Mouse (Mus musculus) layer of hippocampus, postnatal 25 days (tissue): ENCODE measurements at regions not wholly inside any gene's neighbourhood (a gene's known extent, or its start where the extent isn't known, plus 50 kb on each side); places are given as distances from the start of the nearest gene placed in this dataset.

Experiments
- DNase-seq, 2 experiments: peaks; one replicate each; pipeline ENCODE4 v3.0.0; 2022; ENCODE audit warnings: mixed read lengths in 2 of 2, low spot score in 1 of 2; ENCODE audit errors: extremely low spot score in 1 of 2

GRCm38 (mm10) chr9:59157663-59158062, 121.4 kb upstream of the Neo1 start:
- DNase-seq: no peak

DNA sequence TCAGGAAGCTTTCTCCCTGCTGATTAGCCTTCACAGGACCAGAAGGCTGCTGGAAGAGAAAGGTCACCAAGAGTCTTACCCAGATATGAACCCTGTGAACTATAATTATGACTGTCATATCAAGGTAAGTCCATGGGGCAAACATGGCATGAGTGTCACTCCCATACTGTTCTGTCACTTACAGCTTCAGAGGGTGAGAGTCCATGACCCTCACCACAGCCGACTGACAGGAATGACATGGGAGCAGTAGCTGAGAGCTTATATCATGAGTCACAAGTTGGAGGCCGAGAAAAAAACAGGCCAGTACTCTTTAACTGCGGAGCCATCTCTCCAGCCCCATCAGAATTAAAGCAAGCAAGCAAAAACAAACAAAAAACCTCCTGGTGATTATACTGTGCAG, 117.7 kb upstream of the Neo1 start:
- DNase-seq: no peak

DNA sequence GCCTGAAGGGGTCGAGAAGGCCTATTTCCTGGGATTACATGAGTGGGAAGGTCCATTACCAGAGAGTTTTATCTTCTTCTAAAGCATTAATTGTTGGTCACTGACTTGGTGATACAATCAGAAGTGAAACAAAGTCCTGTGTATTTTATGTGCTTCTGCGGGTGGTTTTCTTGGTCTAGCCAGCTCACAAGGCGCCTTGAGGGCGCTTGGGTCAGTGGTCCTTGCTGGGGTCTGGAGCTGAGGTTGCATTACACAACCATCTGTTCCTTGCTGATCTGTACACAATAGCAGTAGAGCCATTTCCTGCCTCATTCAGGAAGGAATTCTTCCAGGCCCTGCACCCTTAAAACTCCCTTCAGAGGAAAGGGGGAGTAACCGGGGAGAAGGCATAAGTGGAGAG, 116.9 kb upstream of the Neo1 start:
- DNase-seq: no peak

- no peak for DNase-seq
Observed at GRCm38 (mm10) chr9:59144256-59144800, 108.1 kb upstream of the Neo1 start.

DNA sequence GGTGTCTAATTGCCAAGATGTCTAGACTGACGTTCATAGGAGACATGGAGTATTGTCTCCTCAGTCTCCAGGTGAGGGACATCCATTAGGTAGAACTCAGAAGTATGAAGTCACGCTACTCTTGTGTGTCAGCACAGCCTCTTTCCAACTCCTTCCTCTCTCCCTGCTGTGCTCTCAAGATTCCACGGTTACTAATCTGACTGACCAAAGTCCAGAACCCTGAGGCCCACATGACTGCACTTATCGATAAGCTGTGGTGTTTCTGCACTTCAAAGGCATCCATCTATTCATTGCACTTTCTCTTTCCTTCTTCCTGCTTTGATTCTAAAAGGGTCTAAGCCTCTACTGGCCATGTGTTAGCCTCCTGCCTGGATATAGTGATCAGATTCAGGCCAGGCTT, 107.4 kb upstream of the Neo1 start:
- DNase-seq: no peak

DNA sequence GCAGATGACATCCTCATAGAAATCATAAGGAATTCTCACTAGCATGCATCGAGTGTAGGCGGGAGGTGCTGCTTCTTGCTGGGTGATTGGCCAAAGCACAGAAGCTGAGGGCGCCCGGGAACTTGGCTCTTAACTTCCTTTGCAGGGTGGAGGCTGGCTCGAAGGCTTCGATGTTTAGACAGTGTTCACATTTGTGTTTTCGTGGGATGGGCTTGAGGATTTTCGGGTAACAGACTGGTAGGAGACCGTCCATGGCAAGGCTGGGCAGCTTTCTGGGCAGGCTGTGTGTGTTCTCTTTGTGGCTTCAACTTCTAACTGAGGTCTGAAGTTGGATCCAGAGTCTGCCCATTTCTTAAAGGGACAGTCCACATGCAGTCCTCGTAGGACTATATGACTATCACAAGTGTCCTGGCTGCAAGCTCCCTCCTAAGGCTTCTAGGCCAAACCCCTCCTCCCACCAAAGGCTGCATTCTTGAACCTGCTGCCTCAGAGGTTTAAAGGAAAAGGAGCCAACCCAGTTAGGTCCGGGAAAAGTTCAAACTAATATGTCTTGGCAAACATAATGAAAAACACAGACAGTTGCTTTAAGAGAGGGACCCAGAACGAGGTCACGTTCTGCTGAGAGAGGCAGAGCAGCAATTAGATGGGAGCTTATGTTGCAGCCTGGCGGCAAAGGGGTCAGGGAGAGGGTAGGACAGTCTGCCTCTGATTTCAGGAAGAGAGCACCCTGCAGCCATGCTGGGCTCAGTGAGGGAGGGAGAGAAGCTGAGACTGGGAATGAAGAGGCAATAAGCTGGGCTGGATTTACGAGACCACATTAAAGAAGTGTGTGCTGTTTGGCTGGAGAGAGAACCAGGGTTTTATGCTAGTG, 98.2 kb upstream of the Neo1 start:
- peak in 1 of 2 experiments; percentile 16 for DNase-seq

- no peak for DNase-seq
Observed at GRCm38 (mm10) chr9:59129699-59130340, 93.6 kb upstream of the Neo1 start.

GRCm38 (mm10) chr9:59129252-59129651, 93.0 kb upstream of the Neo1 start:
- DNase-seq: no peak

DNA sequence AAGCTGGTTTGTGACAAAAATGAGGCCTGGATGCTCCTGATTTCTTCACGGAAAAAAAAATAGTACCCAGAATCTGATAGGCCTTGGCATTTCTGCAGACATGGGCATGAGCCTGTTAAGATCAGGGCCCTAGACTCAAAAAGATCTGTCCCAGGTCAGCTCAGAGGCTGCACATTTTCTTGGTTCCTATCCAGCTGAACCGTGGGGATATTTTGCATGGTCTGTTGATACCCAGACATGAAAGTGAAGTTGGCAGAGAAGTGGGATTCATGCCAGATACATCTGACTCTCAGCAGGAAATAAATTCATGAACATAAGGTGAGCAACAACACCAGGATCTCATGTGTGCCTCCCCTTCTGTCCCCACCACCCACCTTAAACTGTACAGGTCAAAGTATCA, 91.8 kb upstream of the Neo1 start:
- no peak for DNase-seq

DNA sequence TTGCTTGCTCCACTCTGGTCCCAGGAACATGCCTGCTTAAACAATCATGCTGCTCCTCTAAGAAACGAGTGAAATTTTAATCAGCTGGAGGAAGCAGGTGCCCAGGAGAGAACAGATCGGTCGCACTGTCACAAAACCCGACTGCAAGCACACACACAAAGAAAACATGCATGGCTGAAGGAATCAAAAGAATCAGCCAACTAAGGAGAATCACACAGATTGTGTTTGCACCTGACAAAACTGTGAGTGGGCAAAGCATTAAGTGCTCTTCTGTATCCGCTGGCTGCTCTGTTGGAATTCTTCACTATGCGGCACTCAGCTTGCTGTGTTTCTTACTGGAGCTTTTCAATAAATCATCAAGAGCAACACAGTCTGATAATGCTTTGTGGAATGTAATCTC, 89.6 kb upstream of the Neo1 start:
- DNase-seq: no peak

GRCm38 (mm10) chr9:59116561-59116960, 80.3 kb upstream of the Neo1 start:
- no peak for DNase-seq

GRCm38 (mm10) chr9:59113859-59114258, 77.6 kb upstream of the Neo1 start:
- no peak for DNase-seq

GRCm38 (mm10) chr9:59099738-59100137, 63.5 kb upstream of the Neo1 start:
- DNase-seq: no peak

- no peak for DNase-seq
Observed at GRCm38 (mm10) chr9:59097564-59097963, 61.3 kb upstream of the Neo1 start.

DNA sequence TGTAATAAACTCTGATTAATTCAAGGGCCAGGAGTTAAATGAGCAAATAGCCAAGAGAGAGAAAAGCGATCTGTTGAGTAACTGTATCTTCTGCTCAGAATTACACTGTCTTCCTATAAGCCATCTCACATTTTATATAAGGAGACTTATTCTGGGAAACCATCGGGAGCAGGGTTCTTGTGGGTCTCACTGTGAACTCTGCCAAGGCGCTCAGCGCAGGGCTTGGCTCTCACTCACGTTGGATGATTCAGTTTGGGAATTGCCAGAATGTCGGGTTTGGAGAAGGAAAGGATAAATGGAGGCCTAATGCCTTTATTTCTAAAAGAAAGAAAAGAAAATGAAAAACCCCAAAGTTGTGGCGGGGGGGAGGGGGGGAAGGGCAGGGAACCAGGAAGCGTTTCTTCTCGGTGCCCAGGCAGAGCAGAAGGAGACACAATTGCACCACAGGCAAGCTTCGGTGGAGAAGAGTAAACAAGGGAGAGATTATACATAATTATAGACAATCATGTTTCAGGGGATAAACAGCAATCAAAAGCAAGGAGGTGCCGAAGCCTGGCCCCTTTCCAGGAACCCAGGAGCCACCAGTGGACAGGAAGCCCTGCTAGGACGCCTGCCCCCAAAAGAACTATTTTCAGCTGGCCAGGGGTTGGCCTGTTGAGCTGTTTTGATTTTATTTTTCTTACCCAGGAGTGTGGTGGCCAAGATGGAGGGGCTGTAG, 60.5 kb upstream of the Neo1 start:
- DNase-seq: peak in 1 of 2 experiments; percentile 20

GRCm38 (mm10) chr9:59095626-59096025, 59.4 kb upstream of the Neo1 start:
- no peak for DNase-seq

DNA sequence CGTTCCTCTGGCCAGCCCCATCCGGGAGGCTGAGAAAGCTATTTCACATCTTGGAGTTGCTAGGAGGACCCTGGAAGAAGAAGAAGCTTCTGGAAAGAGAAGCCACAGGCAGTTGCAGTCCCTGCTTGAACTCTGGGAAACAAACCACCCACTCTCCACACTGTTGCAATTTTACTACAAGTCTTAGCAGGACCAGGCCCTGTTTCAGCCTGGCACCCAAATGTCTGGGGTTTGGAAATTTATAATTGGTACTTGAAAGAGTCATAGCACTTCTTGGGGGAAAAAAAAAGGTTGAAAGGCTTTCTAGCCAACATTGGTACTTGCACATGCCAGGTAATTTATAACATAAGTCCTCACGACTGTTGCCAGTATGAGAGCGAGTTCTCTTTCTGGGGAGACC, 57.9 kb upstream of the Neo1 start:
- DNase-seq: no peak

- DNase-seq: no peak
Observed at GRCm38 (mm10) chr9:59091179-59091578, 54.9 kb upstream of the Neo1 start.

DNA sequence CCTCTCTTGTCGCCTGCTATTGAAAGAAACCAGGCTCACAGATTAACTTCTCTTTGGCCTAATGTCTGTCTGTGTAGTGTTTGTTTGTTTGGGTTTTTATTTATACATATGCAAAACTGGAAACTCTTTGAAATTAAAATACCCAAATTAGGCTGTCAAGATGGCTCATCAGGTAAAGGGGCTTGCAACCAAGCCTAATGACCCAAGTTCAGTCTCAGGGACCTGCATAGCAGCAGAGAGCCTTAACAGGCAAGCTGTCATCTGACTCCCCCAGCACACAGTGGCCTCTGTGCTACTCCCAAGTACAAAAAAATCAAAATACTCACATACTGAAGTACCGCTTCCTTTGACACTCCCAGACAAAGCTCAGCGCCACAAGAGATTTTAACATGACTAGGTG, 51.5 kb upstream of the Neo1 start:
- DNase-seq: no peak

DNA sequence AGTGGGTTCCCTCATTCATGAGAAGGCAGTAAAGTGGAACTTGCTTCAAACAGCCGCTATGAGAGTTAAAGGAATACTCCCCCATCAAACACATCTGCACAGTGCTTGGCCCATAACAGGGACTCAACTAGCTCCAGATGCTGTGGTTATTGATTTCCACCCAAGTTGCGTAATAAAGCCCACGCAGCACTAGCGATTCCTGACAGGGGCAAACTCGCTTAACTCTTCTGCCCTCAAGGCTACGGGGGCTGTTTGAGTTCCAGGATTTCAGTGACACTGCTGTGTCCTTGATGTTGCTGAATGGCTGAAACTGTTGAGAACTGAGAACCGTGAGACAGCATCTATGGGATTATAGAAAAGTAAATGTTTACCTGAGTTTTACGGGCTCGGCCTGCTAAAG, 50.9 kb upstream of the Neo1 start:
- no peak for DNase-seq

DNA sequence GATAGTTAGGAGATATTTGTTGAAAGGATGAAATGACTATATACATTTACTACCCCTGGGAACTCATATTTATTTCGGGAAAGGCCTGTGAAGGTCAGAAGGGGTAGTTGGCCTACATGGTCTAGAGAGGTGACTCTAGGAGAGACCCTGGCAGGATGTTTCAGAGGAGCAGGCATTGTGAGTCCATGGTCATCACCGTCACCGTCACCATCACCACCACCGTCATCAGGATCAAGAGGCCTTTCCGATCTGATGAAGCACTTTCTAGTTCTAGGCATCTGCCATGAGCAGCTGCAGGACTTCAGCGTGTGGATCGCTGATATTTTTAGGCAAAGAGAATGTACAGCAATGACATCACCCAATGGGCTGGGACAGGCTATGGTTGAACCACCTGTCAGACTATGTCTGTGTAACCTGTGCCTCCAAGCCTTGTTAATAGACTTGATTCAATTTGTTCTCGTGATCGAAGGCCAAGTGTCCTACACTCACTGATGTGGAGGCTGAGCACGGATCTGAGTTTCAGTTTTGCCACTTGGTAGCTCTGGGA, 50.4 kb upstream of the Neo1 start:
- DNase-seq: no peak
